Mouse (Mus musculus) testis, adult 2 months (tissue): ENCODE results near the gene Gm28230.

Experiments
- CTCF ChIP-seq: fragments of 200-500 bp; IDR thresholded peaks from 2 replicates; pipeline ENCODE4 v1.5.1; 2012; ENCODE audit warnings: low read depth, mild to moderate bottlenecking, inconsistent platforms, low read length, moderate library complexity; ENCODE audit not compliant: control insufficient read depth, insufficient read depth, insufficient replicate concordance
- POLR2A ChIP-seq: fragments of 200-500 bp; IDR thresholded peaks from 2 replicates; pipeline ENCODE4 v1.6.1; 2012; ENCODE audit warnings: low read depth, mild to moderate bottlenecking, inconsistent platforms, low read length, moderate library complexity; ENCODE audit not compliant: control insufficient read depth

- TF ChIP-seq CTCF, result no peak
- TF ChIP-seq POLR2A, result no peak
Measured at GRCm38 (mm10) chr2:74703720-74704392, 22.7 kb upstream of the Gm28230 start.
